Mouse (Mus musculus): ENCODE measurements around the gene Col23a1. TPM values are rescaled to one million over a fixed set of nuclear protein-coding genes. Genes with fewer than 3 reads are reported as not detected.

The Col23a1 gene
- polyA plus RNA-seq, 1 experiment from 2014 or later: 8.8 TPM

DNA sequence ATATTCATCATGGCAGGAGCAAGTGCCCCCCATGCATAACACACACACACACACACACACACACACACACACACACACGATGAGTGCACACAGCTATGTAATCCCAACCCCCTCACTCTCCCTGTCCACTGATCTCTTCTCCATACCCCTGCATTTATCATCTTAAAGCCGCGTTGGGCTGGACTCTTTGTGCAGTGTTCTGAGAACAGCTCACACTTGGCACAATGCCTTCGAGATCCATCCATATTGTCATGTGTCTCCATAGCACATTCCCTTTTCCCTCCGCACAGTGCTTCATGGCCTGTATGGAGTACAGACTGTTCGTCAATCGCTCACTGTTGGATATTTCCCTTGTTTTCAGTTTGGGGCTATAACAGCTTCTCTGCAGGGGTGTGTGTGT is 154.9 kb downstream of the Col23a1 start:
- no peak for ATAC-seq (ENCODE audit: low FRiP score, low read depth)
- Histone ChIP-seq H3K4me2 (no peak overlapping the region), H3K4me3 (no peak overlapping the region), H3K27ac (replicated peaks) (no peak overlapping the region), H3K4me1 (replicated peaks) (peaks cover 2% of the 10 kb centered on the region; the same call in 1 of the 2 replicates), H3K9me3 (no peaks in the 10 kb centered on the region), H3K27me3 (no peaks in the 10 kb centered on the region), H3K36me3 (no peaks in the 10 kb centered on the region), H3K9ac (no peak overlapping the region)
- WGBS: 70% methylated on average over 7 of the region's 7 CpGs

DNA sequence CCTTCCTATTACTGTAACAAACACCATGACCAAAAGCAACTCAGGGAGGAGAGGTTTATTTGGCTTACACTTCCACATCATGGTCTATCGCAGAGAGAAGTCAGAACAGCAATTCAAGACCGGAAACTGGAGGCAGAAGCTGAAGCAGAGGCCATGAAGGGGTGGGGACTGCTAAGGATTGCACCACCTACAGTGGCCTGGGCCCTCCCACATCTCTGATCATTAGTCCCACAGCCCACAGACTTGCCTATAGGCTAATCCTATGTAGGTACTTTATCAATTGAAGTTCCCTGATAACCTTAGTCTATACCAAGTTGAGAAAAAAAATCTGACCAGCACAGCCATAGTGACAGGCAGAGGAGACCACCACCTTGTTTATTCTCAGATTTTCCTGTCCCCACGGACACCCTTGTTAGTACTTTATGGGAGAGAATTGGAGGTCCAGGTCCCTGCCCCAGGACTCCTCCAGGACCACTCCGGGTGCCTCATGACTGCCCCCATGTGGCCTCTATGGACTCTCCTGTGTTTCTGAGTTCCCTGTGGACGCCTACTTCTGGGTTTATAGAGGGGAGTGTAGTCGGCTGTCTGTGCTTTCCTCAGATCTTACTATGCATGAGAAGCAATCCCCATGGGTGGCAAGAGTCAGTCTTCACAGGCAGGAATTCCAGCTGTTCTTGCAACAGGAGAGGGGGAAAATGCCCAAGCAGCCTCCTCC is 157.1 kb downstream of the Col23a1 start:
- 46% methylated on average over 6 of the region's 6 CpGs for WGBS
- no peak for ATAC-seq (ENCODE audit: low FRiP score, low read depth)
- no peak overlapping the region for H3K4me3 ChIP-seq
- H3K9me3 ChIP-seq: no peaks in the 10 kb centered on the region
- H3K4me2 ChIP-seq: no peak overlapping the region
- H3K36me3 ChIP-seq: no peaks in the 10 kb centered on the region
- no peak overlapping the region for H3K27ac ChIP-seq (replicated peaks)
- H3K27me3 ChIP-seq: no peaks in the 10 kb centered on the region
- no peak overlapping the region for H3K9ac ChIP-seq
- H3K4me1 ChIP-seq (replicated peaks): peaks cover 4% of the 10 kb centered on the region; the same call in 1 of the 2 replicates

DNA sequence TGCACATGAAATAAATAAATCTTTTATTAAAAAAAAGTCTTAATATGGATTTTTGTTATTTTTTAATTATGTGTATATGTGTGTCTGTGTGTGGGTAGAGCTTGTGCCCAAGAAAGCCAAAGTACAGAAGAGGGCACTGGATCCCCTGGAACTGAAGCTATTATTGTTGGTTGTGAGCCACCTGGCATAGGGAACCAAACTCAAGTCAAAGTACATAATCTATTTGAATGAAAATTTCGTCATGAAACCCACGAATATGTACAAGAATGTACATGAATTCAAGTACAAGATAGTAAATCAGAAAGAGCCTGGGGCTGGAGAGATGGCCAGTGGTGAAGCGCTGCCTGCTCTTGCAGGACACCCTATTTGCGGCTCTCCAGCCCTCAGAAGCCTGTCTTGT is 158.5 kb downstream of the Col23a1 start:
- no peaks in the 10 kb centered on the region for H3K9me3 ChIP-seq
- 49% methylated on average over 4 of the region's 4 CpGs for WGBS
- peaks cover 4% of the 10 kb centered on the region; the same call in 1 of the 2 replicates for H3K4me1 ChIP-seq (replicated peaks)
- no peak overlapping the region for H3K27ac ChIP-seq (replicated peaks)
- H3K27me3 ChIP-seq: no peaks in the 10 kb centered on the region
- H3K4me3 ChIP-seq: no peak overlapping the region
- H3K36me3 ChIP-seq: no peaks in the 10 kb centered on the region
- no peak for ATAC-seq (ENCODE audit: low FRiP score, low read depth)
- H3K9ac ChIP-seq: no peak overlapping the region
- H3K4me2 ChIP-seq: no peak overlapping the region

DNA sequence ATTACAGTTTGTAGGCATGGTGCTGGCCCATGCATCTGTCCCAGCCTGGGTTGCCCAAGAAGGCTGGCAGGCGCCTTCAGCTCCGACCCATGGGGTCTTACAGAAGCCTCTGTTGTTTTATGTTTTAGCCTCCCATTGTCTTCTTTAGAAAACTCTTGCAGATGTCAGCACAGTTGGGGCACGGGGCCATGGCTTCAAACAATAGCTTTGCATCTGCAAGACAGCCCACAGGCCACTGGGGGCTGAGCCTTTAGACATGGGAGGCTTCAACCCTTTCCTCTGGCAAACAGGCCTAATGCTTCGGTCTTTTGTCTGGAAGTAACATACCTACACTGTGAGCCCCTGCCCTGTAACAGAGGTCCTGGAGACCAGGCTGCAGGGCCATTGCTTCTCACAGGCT is 159.0 kb downstream of the Col23a1 start:
- H3K4me3 ChIP-seq: no peak overlapping the region
- no peaks in the 10 kb centered on the region for H3K9me3 ChIP-seq
- H3K9ac ChIP-seq: no peak overlapping the region
- H3K36me3 ChIP-seq: no peaks in the 10 kb centered on the region
- H3K27me3 ChIP-seq: no peaks in the 10 kb centered on the region
- no peak for ATAC-seq (ENCODE audit: low FRiP score, low read depth)
- WGBS: 12% methylated on average over 4 of the region's 4 CpGs
- no peak overlapping the region for H3K27ac ChIP-seq (replicated peaks)
- H3K4me2 ChIP-seq: no peak overlapping the region
- peaks cover 4% of the 10 kb centered on the region; the same call in 1 of the 2 replicates for H3K4me1 ChIP-seq (replicated peaks)

DNA sequence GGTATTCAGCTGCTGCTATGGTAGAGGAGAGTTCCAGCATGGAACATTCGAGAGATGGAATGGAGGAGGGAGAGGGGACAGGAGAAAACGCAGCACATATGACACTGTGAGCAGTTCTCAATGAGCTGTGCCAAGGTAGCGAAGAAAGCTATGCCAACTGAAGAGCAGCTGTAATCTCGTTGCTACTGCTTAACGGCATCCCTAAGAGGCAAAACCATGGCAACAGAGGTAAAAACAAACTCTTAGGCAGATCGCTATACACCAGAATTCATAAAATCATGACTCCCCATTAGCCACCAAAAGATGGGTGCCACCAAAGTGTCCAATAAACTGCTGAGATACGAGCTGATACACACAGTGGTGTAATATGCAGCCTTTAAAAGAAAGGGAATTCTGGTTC is 160.2 kb downstream of the Col23a1 start:
- Histone ChIP-seq H3K4me1 (replicated peaks) (peaks cover 4% of the 10 kb centered on the region; the same call in 1 of the 2 replicates), H3K4me2 (no peak overlapping the region), H3K36me3 (no peaks in the 10 kb centered on the region), H3K27ac (replicated peaks) (no peak overlapping the region), H3K4me3 (no peak overlapping the region), H3K9ac (no peak overlapping the region), H3K9me3 (no peaks in the 10 kb centered on the region), H3K27me3 (no peaks in the 10 kb centered on the region)
- ATAC-seq (ENCODE audit: low FRiP score, low read depth): no peak
- 58% methylated on average over 7 of the region's 7 CpGs for WGBS

DNA sequence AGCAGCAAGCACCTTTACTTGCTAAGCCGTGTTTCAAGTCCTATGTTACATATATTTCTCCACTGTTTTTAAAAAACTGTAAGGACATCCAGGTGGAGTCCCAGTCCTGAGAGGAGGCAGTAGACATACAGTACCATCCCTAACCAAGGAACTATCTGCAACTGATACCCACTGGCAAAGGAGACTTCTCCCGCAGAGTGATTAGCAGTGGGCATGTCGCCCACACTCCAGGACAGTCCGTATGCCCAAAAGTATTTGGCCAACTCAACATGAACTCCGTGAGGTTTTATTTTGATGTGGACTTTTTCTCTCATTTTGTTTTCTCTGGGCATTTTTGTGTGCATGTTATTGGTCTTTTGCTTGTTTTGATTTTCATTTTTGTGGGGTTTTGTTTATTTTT is 161.6 kb downstream of the Col23a1 start:
- Histone ChIP-seq H3K9me3 (no peaks in the 10 kb centered on the region), H3K4me2 (no peak overlapping the region), H3K4me3 (no peak overlapping the region), H3K4me1 (replicated peaks) (peaks cover 4% of the 10 kb centered on the region; the same call in 1 of the 2 replicates), H3K36me3 (no peaks in the 10 kb centered on the region), H3K9ac (no peak overlapping the region), H3K27me3 (no peaks in the 10 kb centered on the region), H3K27ac (replicated peaks) (no peak overlapping the region)
- ATAC-seq (ENCODE audit: low FRiP score, low read depth): no peak
- WGBS: 76% methylated on average over 5 of the region's 5 CpGs

DNA sequence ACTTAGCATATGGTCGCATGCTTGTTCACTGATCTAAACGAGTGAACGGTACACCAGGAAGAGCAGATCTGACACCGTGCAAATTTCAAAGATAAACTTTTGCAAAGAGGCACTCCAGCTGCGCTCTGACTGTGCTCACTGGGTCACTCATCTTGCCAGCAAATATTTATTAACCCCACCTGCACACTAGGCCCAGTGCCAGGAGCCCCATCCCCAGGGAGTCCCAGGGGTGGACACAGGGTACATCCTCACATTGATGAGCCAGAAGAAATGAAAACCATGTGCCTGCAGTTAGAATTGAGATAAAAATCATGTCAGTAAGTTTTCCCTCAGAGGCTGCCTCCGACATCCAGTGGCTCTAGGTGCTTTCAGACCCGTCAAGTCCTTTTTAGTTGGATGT is 162.2 kb downstream of the Col23a1 start:
- H3K4me1 ChIP-seq (replicated peaks): peaks cover 4% of the 10 kb centered on the region; the same call in 1 of the 2 replicates
- no peak overlapping the region for H3K27ac ChIP-seq (replicated peaks)
- 52% methylated on average over 7 of the region's 7 CpGs for WGBS
- no peak overlapping the region for H3K4me2 ChIP-seq
- H3K27me3 ChIP-seq: no peaks in the 10 kb centered on the region
- H3K36me3 ChIP-seq: no peaks in the 10 kb centered on the region
- ATAC-seq (ENCODE audit: low FRiP score, low read depth): no peak
- H3K4me3 ChIP-seq: no peak overlapping the region
- H3K9me3 ChIP-seq: no peaks in the 10 kb centered on the region
- no peak overlapping the region for H3K9ac ChIP-seq

DNA sequence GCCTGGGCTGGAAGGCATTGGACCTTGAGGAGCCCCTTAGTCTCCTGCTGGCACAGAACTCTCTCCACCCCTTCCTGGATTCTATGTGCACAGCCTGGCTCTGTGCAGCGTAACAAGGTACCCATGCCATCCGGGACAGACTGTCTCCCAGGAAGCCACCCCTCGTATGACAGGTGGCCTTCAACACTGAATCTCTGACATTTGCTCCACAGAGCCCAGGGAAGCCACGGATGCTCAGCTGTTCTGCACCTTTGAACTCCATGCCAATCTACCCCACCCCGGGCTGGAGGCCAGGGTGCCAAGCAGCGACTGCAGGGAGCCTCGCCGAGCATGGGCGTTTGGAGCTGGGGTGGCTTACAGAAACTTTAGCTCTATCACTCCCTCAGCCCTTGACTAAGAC is 164.0 kb downstream of the Col23a1 start:
- no peaks in the 10 kb centered on the region for H3K27me3 ChIP-seq
- WGBS: 86% methylated on average over 9 of the region's 9 CpGs
- no peak overlapping the region for H3K9ac ChIP-seq
- no peak overlapping the region for H3K4me3 ChIP-seq
- H3K4me1 ChIP-seq (replicated peaks): peaks cover 7% of the 10 kb centered on the region
- no peaks in the 10 kb centered on the region for H3K9me3 ChIP-seq
- no peak overlapping the region for H3K4me2 ChIP-seq
- no peak for ATAC-seq (ENCODE audit: low FRiP score, low read depth)
- no peaks in the 10 kb centered on the region for H3K36me3 ChIP-seq
- H3K27ac ChIP-seq (replicated peaks): no peak overlapping the region

DNA sequence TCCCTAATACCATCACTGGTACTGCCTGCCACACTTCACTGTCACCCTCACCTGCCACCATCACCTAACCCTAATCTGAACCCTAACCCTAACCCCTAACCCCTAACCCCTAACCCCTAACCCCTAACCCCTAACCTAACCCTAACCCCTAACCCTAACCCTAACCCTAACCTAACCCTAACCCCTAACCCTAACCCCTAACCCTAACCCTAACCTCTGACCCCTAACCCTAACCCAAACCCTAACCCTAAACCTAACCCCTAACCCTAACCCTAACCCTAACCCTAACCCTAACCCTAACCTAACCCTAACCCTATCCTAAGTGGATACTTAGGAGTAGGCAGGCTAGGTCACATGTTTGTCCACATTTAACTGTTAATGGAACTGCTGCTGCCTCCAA is 165.8 kb downstream of the Col23a1 start:
- Histone ChIP-seq H3K4me3 (no peak overlapping the region), H3K27me3 (no peaks in the 10 kb centered on the region), H3K9me3 (no peaks in the 10 kb centered on the region), H3K4me2 (no peak overlapping the region), H3K36me3 (no peaks in the 10 kb centered on the region), H3K4me1 (replicated peaks) (peaks cover 15% of the 10 kb centered on the region), H3K27ac (replicated peaks) (no peak overlapping the region), H3K9ac (no peak overlapping the region)
- no peak for ATAC-seq (ENCODE audit: low FRiP score, low read depth)

DNA sequence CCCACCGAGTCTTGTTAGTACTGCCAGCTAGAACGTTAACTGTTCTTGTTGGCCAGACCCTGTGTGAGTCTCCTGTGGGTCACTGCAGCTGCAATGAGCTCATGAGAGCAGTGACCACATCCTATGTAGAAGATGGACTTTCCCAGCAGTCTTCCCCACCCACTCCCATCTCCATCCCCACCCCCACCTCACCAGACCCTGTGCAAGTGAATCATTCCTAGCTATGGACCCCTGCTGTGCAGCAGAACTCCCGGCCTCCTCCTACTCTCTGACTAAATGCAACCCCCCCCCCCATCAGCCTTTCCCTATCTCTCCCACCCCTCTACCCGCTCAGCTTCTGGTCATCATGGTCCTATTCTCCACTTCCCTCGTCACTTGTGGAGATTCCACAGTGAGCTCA is 167.9 kb downstream of the Col23a1 start:
- Histone ChIP-seq H3K4me3 (no peak overlapping the region), H3K27me3 (no peaks in the 10 kb centered on the region), H3K9me3 (no peaks in the 10 kb centered on the region), H3K9ac (no peak overlapping the region), H3K4me2 (no peak overlapping the region), H3K36me3 (no peaks in the 10 kb centered on the region), H3K27ac (replicated peaks) (no peak overlapping the region), H3K4me1 (replicated peaks) (peaks cover 15% of the 10 kb centered on the region)
- ATAC-seq (ENCODE audit: low FRiP score, low read depth): no peak
- 62% methylated on average over 5 of the region's 5 CpGs for WGBS

DNA sequence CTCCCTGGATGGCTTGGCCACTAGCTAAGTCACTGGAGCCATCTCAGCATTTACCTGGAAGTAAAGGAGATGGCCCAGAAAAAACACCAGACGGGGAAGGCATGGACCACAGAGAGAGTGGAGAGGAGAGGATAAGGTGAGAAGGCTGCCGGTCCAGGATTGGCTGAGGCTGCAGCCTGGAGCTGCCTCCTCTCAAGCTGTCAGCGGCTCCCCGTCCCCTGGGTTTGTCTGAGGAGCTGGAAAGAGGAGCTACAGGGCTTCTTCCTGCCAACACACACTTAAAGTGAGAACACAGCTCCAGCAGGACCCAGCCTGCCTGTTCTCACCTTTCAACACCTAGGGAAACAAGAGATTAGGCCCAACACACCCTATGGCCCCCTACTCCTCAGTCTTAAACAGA is 168.9 kb downstream of the Col23a1 start:
- Histone ChIP-seq H3K4me3 (no peak overlapping the region), H3K27ac (replicated peaks) (peak overlapping the region; percentile 68; the same call in 1 of the 2 replicates), H3K9ac (no peak overlapping the region), H3K4me2 (no peak overlapping the region), H3K4me1 (replicated peaks) (peaks cover 15% of the 10 kb centered on the region), H3K36me3 (no peaks in the 10 kb centered on the region), H3K9me3 (no peaks in the 10 kb centered on the region), H3K27me3 (no peaks in the 10 kb centered on the region)
- ATAC-seq (ENCODE audit: low FRiP score, low read depth): no peak
- WGBS: 66% methylated on average over 4 of the region's 4 CpGs

DNA sequence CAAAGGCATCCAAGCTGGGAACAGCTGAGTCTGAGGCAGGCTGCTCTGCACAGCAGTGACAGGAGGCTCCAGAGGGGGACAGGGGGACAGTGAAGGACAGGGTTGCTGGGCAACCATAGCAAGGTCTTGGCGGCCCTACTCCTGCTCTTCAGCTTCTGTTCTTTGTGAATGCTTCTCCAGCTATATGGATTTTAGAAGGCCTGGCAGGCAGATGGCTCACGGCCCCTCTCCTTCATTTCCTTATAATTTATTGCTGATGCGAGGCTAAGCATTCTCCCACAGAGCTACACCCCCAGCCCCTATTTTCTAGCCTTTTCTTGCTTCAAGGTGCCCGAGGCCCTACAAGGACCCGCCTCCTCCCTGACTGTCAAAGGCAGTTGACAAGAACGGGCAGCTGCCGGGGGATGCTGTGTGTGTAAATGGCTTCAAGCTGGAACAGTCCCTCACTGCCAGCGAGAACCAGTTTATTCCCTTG is 169.9 kb downstream of the Col23a1 start:
- no peak overlapping the region for H3K4me2 ChIP-seq
- H3K27me3 ChIP-seq: no peaks in the 10 kb centered on the region
- H3K9ac ChIP-seq: no peak overlapping the region
- H3K36me3 ChIP-seq: no peaks in the 10 kb centered on the region
- H3K4me1 ChIP-seq (replicated peaks): peaks cover 15% of the 10 kb centered on the region
- ATAC-seq (ENCODE audit: low FRiP score, low read depth): peak; percentile 93
- no peaks in the 10 kb centered on the region for H3K9me3 ChIP-seq
- peak overlapping the region; percentile 68 for H3K27ac ChIP-seq (replicated peaks)
- WGBS: 15% methylated on average over 8 of the region's 8 CpGs
- no peak overlapping the region for H3K4me3 ChIP-seq

DNA sequence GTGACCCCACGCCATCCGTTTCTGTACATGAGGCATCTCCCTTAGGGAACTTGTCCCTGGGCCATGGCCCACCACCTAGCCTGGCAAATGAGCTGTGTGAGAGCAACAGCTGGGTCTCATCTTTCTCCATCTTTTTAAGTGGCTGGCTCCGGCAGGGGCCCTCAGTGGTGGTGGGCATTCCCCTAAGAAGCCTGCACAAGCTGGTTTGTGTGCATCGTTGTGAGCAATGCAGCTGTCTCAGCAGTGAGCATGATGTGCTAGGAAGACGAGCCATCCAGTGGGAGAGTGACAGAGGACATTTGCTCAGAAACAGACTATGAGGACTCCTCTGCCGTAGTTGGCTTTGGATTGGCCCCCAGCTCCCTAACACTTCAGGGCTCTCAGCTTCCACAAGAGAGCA is 179.0 kb downstream of the Col23a1 start:
- H3K9ac ChIP-seq: no peak overlapping the region
- peaks cover 24% of the 10 kb centered on the region for H3K4me1 ChIP-seq (replicated peaks)
- ATAC-seq (ENCODE audit: low FRiP score, low read depth): no peak
- no peaks in the 10 kb centered on the region for H3K36me3 ChIP-seq
- H3K4me2 ChIP-seq: no peak overlapping the region
- H3K9me3 ChIP-seq: no peaks in the 10 kb centered on the region
- no peak overlapping the region for H3K4me3 ChIP-seq
- 70% methylated on average over 6 of the region's 6 CpGs for WGBS
- H3K27me3 ChIP-seq: no peaks in the 10 kb centered on the region
- no peak overlapping the region for H3K27ac ChIP-seq (replicated peaks)

Data from hindbrain, embryonic 15.5 days (tissue).